Mouse (Mus musculus): ENCODE data around the gene Prr19.

DNA sequence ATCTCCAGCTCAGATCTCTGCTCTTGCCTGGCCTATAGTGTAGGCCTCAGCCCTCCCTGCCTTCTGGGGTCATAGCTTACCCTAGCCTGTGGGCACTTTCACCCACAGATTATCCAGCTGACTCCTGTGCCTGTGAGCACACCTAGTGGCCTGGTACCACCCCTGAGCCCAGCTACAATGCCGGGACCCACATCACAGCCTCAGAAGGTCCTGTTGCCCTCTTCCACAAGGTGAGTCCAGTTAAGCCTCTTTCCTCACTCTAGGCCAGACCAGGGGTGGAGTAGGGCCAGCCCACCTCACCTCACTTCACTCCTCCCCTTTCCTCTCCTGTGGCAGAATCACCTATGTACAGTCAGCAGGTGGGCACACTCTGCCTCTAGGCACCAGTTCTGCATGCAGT lies 10.7 kb upstream of the Prr19 start:
- TF ChIP-seq CTCF (IDR thresholded peaks at IDR 0.05; ENCODE audit: insufficient read depth, low read depth, low read length): no peak
- no peak for TF ChIP-seq POLR2A (IDR thresholded peaks at IDR 0.05; ENCODE audit: insufficient read depth, low read depth, low read length)

Measured in olfactory bulb, adult 2 months (tissue).